Mouse (Mus musculus) MEL (cell line): ENCODE results near the gene Mrpl43. TPM values are rescaled to one million over a fixed set of nuclear protein-coding genes. Genes with fewer than 3 reads are reported as not detected.

Experiments
- DNase-seq: peaks from one replicate; pipeline ENCODE4 v3.0.0; 2011; ENCODE audit warnings: low read depth, low spot score
- H3K27ac ChIP-seq: 2 replicates; pipeline ENCODE4 v1.5.1; 2012; ENCODE audit warnings: low read depth, mild to moderate bottlenecking, control low read depth, low read length, moderate library complexity; ENCODE audit not compliant: control insufficient read depth
- H3K27me3 ChIP-seq, 2 experiments: fragments of 150-350 bp in 1 of 2; sonication (generic) in 1 of 2; 2 replicates each; pipeline ENCODE4 v1.6.1; 2012; ENCODE audit warnings: low read length in 2 of 2, mild to moderate bottlenecking in 2 of 2, improper control_type of control experiment in 1 of 2, moderate library complexity in 1 of 2; ENCODE audit not compliant: insufficient read depth in 2 of 2, control insufficient read depth in 1 of 2
- H3K36me3 ChIP-seq, 2 experiments: 2 replicates each; pipeline ENCODE4 v1.6.1; 2012 to 2014; ENCODE audit warnings: low read length in 2 of 2, improper control_type of control experiment in 1 of 2, inconsistent platforms in 1 of 2, mild to moderate bottlenecking in 1 of 2; ENCODE audit not compliant: insufficient read depth in 2 of 2, control insufficient read depth in 1 of 2
- H3K4me1 ChIP-seq, 2 experiments: fragments of 150-350 bp in 1 of 2; sonication (generic) in 1 of 2; 2 replicates each; pipeline ENCODE4 v1.6.1; 2012; ENCODE audit warnings: low read length in 2 of 2, improper control_type of control experiment in 1 of 2, mild to moderate bottlenecking in 1 of 2; ENCODE audit not compliant: insufficient read depth in 2 of 2, control insufficient read depth in 1 of 2
- H3K4me3 ChIP-seq, 2 experiments: fragments of 150-350 bp in 1 of 2; sonication (generic) in 1 of 2; 2 replicates each; pipeline ENCODE4 v1.5.1; 2012; ENCODE audit warnings: low read depth in 2 of 2, low read length in 2 of 2, mild to moderate bottlenecking in 2 of 2, moderate library complexity in 2 of 2, control low read depth in 1 of 2, improper control_type of control experiment in 1 of 2; ENCODE audit not compliant: control insufficient read depth in 1 of 2, insufficient read depth in 1 of 2
- H3K79me2 ChIP-seq: 2 replicates; pipeline ENCODE4 v1.6.1; 2012; ENCODE audit warnings: mild to moderate bottlenecking, low read length, moderate library complexity; ENCODE audit not compliant: control insufficient read depth, poor library complexity, insufficient read depth
- H3K9ac ChIP-seq: 2 replicates; pipeline ENCODE4 v1.6.1; 2012; ENCODE audit warnings: low read depth, mild to moderate bottlenecking, control low read depth, low read length, moderate library complexity; ENCODE audit not compliant: control insufficient read depth, poor library complexity, severe bottlenecking
- H3K9me3 ChIP-seq: fragments of 150-350 bp; sonication (generic); replicated peaks from 2 replicates; pipeline ENCODE4 v1.6.1; 2012; ENCODE audit warnings: mild to moderate bottlenecking, low read length, improper control_type of control experiment, moderate library complexity; ENCODE audit not compliant: insufficient read depth
- CHD1 ChIP-seq: IDR thresholded peaks from 2 replicates; pipeline ENCODE4 v1.6.1; 2012; ENCODE audit warnings: low read depth, mild to moderate bottlenecking, inconsistent platforms, low read length, improper control_type of control experiment
- CHD2 ChIP-seq: IDR thresholded peaks from 2 replicates; pipeline ENCODE4 v1.6.1; 2011; ENCODE audit warnings: low read length, improper control_type of control experiment
- CTCF ChIP-seq, 3 experiments: IDR thresholded peaks in 2 of 3; conservative IDR thresholded peaks in 1 of 3; 2 replicates each; pipeline ENCODE4 v1.5.1; 2011 to 2012; ENCODE audit warnings: low read length in 3 of 3, low read depth in 2 of 3, mild to moderate bottlenecking in 2 of 3, improper control_type of control experiment in 1 of 3, inconsistent platforms in 1 of 3, mixed read lengths in 1 of 3, moderate library complexity in 1 of 3; ENCODE audit not compliant: control insufficient read depth in 1 of 3, insufficient read depth in 1 of 3, poor library complexity in 1 of 3, severe bottlenecking in 1 of 3
- E2F4 ChIP-seq: IDR thresholded peaks from 2 replicates; pipeline ENCODE4 v1.6.1; 2011; ENCODE audit warnings: low read depth, low read length, improper control_type of control experiment, borderline replicate concordance
- EP300 ChIP-seq, 2 experiments: IDR thresholded peaks; 2 replicates each; pipeline ENCODE4 v1.6.1; 2011; ENCODE audit warnings: improper control_type of control experiment in 2 of 2, low read length in 2 of 2, low read depth in 1 of 2, mild to moderate bottlenecking in 1 of 2
- ETS1 ChIP-seq: IDR thresholded peaks from 2 replicates; pipeline ENCODE4 v1.6.1; 2012; ENCODE audit warnings: low read depth, mild to moderate bottlenecking, inconsistent platforms, low read length, improper control_type of control experiment, moderate library complexity
- GABPA ChIP-seq: IDR thresholded peaks from 2 replicates; pipeline ENCODE4 v1.6.1; 2012; ENCODE audit warnings: low read depth, mild to moderate bottlenecking, inconsistent platforms, low read length, improper control_type of control experiment, moderate library complexity
- HCFC1 ChIP-seq: IDR thresholded peaks from 2 replicates; pipeline ENCODE4 v1.6.1; 2012; ENCODE audit warnings: low read depth, mild to moderate bottlenecking, inconsistent platforms, low read length, improper control_type of control experiment, moderate library complexity
- JUND ChIP-seq: IDR thresholded peaks from 2 replicates; pipeline ENCODE4 v1.6.1; 2011; ENCODE audit warnings: low read depth, mild to moderate bottlenecking, improper control_type of control experiment, low read length
- KAT2A ChIP-seq: conservative IDR thresholded peaks from 2 replicates; pipeline ENCODE4 v1.6.1; 2012; ENCODE audit warnings: low read depth, low read length, improper control_type of control experiment, inconsistent platforms
- MAZ ChIP-seq: IDR thresholded peaks from 2 replicates; pipeline ENCODE4 v1.6.1; 2012; ENCODE audit warnings: low read depth, mild to moderate bottlenecking, inconsistent platforms, low read length, improper control_type of control experiment
- MXI1 ChIP-seq: IDR thresholded peaks from 2 replicates; pipeline ENCODE4 v1.6.1; 2011; ENCODE audit warnings: mild to moderate bottlenecking, low read depth, low read length, improper control_type of control experiment
- MYB ChIP-seq: IDR thresholded peaks from 2 replicates; pipeline ENCODE4 v1.6.1; 2011; ENCODE audit warnings: mild to moderate bottlenecking, low read depth, low read length, improper control_type of control experiment
- MYC ChIP-seq: IDR thresholded peaks from 2 replicates; pipeline ENCODE4 v1.6.1; 2011; ENCODE audit warnings: low read depth, mild to moderate bottlenecking, low read length, improper control_type of control experiment, moderate library complexity
- NELFE ChIP-seq: IDR thresholded peaks from 2 replicates; pipeline ENCODE4 v1.6.1; 2011; ENCODE audit warnings: low read depth, low read length, improper control_type of control experiment
- NRF1 ChIP-seq: IDR thresholded peaks from 2 replicates; pipeline ENCODE4 v1.6.1; 2014; ENCODE audit warnings: low read depth, mild to moderate bottlenecking, inconsistent platforms, low read length, improper control_type of control experiment, moderate library complexity; ENCODE audit not compliant: poor library complexity, insufficient read depth, severe bottlenecking
- POLR2A ChIP-seq, 2 experiments: IDR thresholded peaks; 2 replicates each; pipeline ENCODE4 v1.6.1; 2011 to 2012; ENCODE audit warnings: low read length in 2 of 2, mild to moderate bottlenecking in 2 of 2, control low read depth in 1 of 2, improper control_type of control experiment in 1 of 2, low read depth in 1 of 2, moderate library complexity in 1 of 2; ENCODE audit not compliant: control insufficient read depth in 1 of 2, insufficient read depth in 1 of 2, poor library complexity in 1 of 2
- POLR2AphosphoS5 ChIP-seq: IDR thresholded peaks from 2 replicates; pipeline ENCODE4 v1.6.1; 2012; ENCODE audit warnings: low read depth, borderline replicate concordance, mild to moderate bottlenecking, inconsistent platforms, low read length, moderate library complexity, mixed read lengths
- RAD21 ChIP-seq: IDR thresholded peaks from 2 replicates; pipeline ENCODE4 v1.6.1; 2011; ENCODE audit warnings: mild to moderate bottlenecking, low read depth, low read length, improper control_type of control experiment
- RCOR1 ChIP-seq: IDR thresholded peaks from 2 replicates; pipeline ENCODE4 v1.6.1; 2012; ENCODE audit warnings: low read depth, mild to moderate bottlenecking, inconsistent platforms, low read length, improper control_type of control experiment
- TAL1 ChIP-seq: IDR thresholded peaks from 2 replicates; pipeline ENCODE4 v1.6.1; 2012; ENCODE audit warnings: mild to moderate bottlenecking, inconsistent platforms, low read length, moderate library complexity, mixed read lengths
- TBP ChIP-seq: IDR thresholded peaks from 2 replicates; pipeline ENCODE4 v1.8.0; 2011; ENCODE audit warnings: low read depth, low read length, improper control_type of control experiment
- TCF12 ChIP-seq: IDR thresholded peaks from 2 replicates; pipeline ENCODE4 v1.6.1; 2014; ENCODE audit warnings: low read depth, mild to moderate bottlenecking, inconsistent platforms, low read length, improper control_type of control experiment, moderate library complexity
- UBTF ChIP-seq: IDR thresholded peaks from 2 replicates; pipeline ENCODE4 v1.6.1; 2012; ENCODE audit warnings: low read depth, mild to moderate bottlenecking, inconsistent platforms, low read length, improper control_type of control experiment, moderate library complexity, borderline replicate concordance; ENCODE audit not compliant: insufficient read depth
- USF1 ChIP-seq: IDR thresholded peaks from 2 replicates; pipeline ENCODE4 v1.6.1; 2014; ENCODE audit warnings: low read depth, mild to moderate bottlenecking, inconsistent platforms, low read length, improper control_type of control experiment, moderate library complexity
- USF2 ChIP-seq, 2 experiments: IDR thresholded peaks; 2 replicates each; pipeline ENCODE4 v1.6.1; 2011 to 2012; ENCODE audit warnings: improper control_type of control experiment in 2 of 2, low read length in 2 of 2, borderline replicate concordance in 1 of 2, inconsistent platforms in 1 of 2, low read depth in 1 of 2, mild to moderate bottlenecking in 1 of 2; ENCODE audit not compliant: insufficient read depth in 1 of 2
- ZC3H11A ChIP-seq: IDR thresholded peaks from 2 replicates; pipeline ENCODE4 v1.6.1; 2012; ENCODE audit warnings: low read depth, mild to moderate bottlenecking, inconsistent platforms, low read length, improper control_type of control experiment
- ZMIZ1 ChIP-seq: IDR thresholded peaks from 2 replicates; pipeline ENCODE4 v1.6.1; 2012; ENCODE audit warnings: low read depth, mild to moderate bottlenecking, inconsistent platforms, low read length, improper control_type of control experiment, moderate library complexity
- ZNF384 ChIP-seq: IDR thresholded peaks from 2 replicates; pipeline ENCODE4 v1.6.1; 2012; ENCODE audit warnings: low read depth, mild to moderate bottlenecking, inconsistent platforms, low read length, improper control_type of control experiment
- polyA plus RNA-seq, 2 experiments: library from polyadenylated mRNA; stranded (reverse) in 1 of 2; unstranded in 1 of 2; fragments of >175 nt in 1 of 2; fragments of >200 nt in 1 of 2; gene quantifications; 2 replicates each; pipeline versions ENCODE4 v1.2.1 to v1.2.4; 2012; ENCODE audit warnings: low replicate concordance in 2 of 2, low read depth in 1 of 2; ENCODE audit not compliant: insufficient read length in 2 of 2, insufficient read depth in 1 of 2, missing spikeins in 1 of 2
- total RNA-seq: library from RNA; depleted of rRNA; stranded (reverse); fragments of 300-350 nt; gene quantifications from 2 replicates; pipeline ENCODE4 v1.2.3, GENCODE M21; 2012

The Mrpl43 gene
- total and polyA plus RNA-seq, 3 experiments = 136 to 145 TPM; not detected in 1

- TF ChIP-seq USF2 (IDR thresholded peaks at IDR 0.05; ENCODE audit: borderline replicate concordance in 1 of 2, insufficient read depth in 1 of 2, low read depth in 1 of 2, low read length in 2 of 2) = no peak
- no peak for TF ChIP-seq TCF12
- TF ChIP-seq NELFE = no peak
- TF ChIP-seq NRF1 = no peak
- TF ChIP-seq MXI1 = no peak; the same call in 1 of the 2 replicates
- peak; percentile 83; the same call in 1 of the 2 replicates for TF ChIP-seq MAZ
- no peak for TF ChIP-seq JUND
- TF ChIP-seq E2F4 = no peak
- peak; percentile 11; the same call in 1 of the 2 replicates for TF ChIP-seq ZC3H11A
- TF ChIP-seq, all 39 proteins: peak for 7
These were observed 11.1 kb upstream of the Mrpl43 start (continued) for GRCm38 (mm10) chr19:45017216-45017771.

- DNase-seq = peak; percentile 76
- H3K4me1 ChIP-seq = peaks cover 6 to 12% of the 10 kb centered on the region in 2 experiments
- 0 out of 2 replicates have a peak, but pooled peaks have one; percentile 33 for TF ChIP-seq CHD1
- no peak for TF ChIP-seq POLR2AphosphoS5
- TF ChIP-seq ETS1 = peak; percentile 85
- no peak for TF ChIP-seq RCOR1
- no peak for TF ChIP-seq CTCF (IDR thresholded peaks at IDR 0.05 in 2 of 3, conservative IDR thresholded peaks at IDR 0.05 in 1 of 3; ENCODE audit: control insufficient read depth in 1 of 3, insufficient read depth in 1 of 3, low read depth in 2 of 3, low read length in 3 of 3, poor library complexity in 1 of 3, severe bottlenecking in 1 of 3)
- TF ChIP-seq UBTF = 0 out of 2 replicates have a peak, but pooled peaks have one; percentile 29
- TF ChIP-seq ZMIZ1 = 0 out of 2 replicates have a peak, but pooled peaks have one; percentile 17
- 0 out of 4 replicates have a peak, but pooled peaks of 1 of the 2 experiments have one; percentile 27 for TF ChIP-seq EP300 (IDR thresholded peaks at IDR 0.05; ENCODE audit: low read depth in 1 of 2, low read length in 2 of 2)
- TF ChIP-seq USF1 = peak; percentile 90
- TF ChIP-seq TBP = no peak
- TF ChIP-seq KAT2A = no peak
- peak in 1 of 2 experiments; percentile 69; a peak in 1 of 4 replicates for TF ChIP-seq USF2 (IDR thresholded peaks at IDR 0.05; ENCODE audit: borderline replicate concordance in 1 of 2, insufficient read depth in 1 of 2, low read depth in 1 of 2, low read length in 2 of 2)
- TF ChIP-seq JUND = no peak
- TF ChIP-seq GABPA = no peak
- TF ChIP-seq NRF1 = no peak
- TF ChIP-seq ZNF384 = no peak
- TF ChIP-seq POLR2A (IDR thresholded peaks at IDR 0.05; ENCODE audit: control insufficient read depth in 1 of 2, insufficient read depth in 1 of 2, low read depth in 1 of 2, low read length in 2 of 2, poor library complexity in 1 of 2) = peak in 1 of 2 experiments; percentile 32; a peak in 1 of 4 replicates
- TF ChIP-seq RAD21 = no peak
- TF ChIP-seq MYB = no peak
- TF ChIP-seq E2F4 = no peak
- TF ChIP-seq TAL1 = no peak
- no peak for TF ChIP-seq ZC3H11A
- TF ChIP-seq MAZ = peak; percentile 90
- no peak for TF ChIP-seq CHD2
- peak; percentile 82; the same call in 1 of the 2 replicates for TF ChIP-seq MYC
- TF ChIP-seq HCFC1 = no peak; the same call in none of the 2 replicates
These were observed 10.3 kb upstream of the Mrpl43 start for GRCm38 (mm10) chr19:45016341-45017215.

More at GRCm38 (mm10) chr19:45016341-45017215, 10.3 kb upstream of the Mrpl43 start:
- H3K79me2 ChIP-seq = no peaks in the 10 kb centered on the region; the same call in 1 of the 2 replicates
- H3K36me3 ChIP-seq = peaks cover 0 to 7% of the 10 kb centered on the region in 2 experiments; a peak in 2 of 4 replicates
- H3K9ac ChIP-seq = peak overlapping the region; percentile 63
- H3K27ac ChIP-seq = peak overlapping the region; percentile 68
- peak overlapping the region; percentile 69 to 93 for H3K4me3 ChIP-seq
- H3K27me3 ChIP-seq = no peaks in the 10 kb centered on the region
- no peaks in the 10 kb centered on the region for H3K9me3 ChIP-seq
